Mouse (Mus musculus): ENCODE results near the gene Acvr2a.

GRCm38 (mm10) chr2:48950252-48950315, 136.2 kb downstream of the Acvr2a start, which contains the start of gene Orc4:
- no peak for TF ChIP-seq MYC (IDR thresholded peaks at IDR 0.05; ENCODE audit: low read depth, low read length)
- TF ChIP-seq POLR2A (IDR thresholded peaks at IDR 0.05; ENCODE audit: low read depth, low read length) = no peak
- TF ChIP-seq SIN3A (IDR thresholded peaks at IDR 0.05; ENCODE audit: low read length) = no peak
- no peak for TF ChIP-seq KAT2A (IDR thresholded peaks at IDR 0.05; ENCODE audit: insufficient replicate concordance, low read length)
- TF ChIP-seq CTCF (conservative IDR thresholded peaks at IDR 0.05 in 1 of 2, IDR thresholded peaks at IDR 0.05 in 1 of 2; ENCODE audit: low read depth in 2 of 2, low read length in 2 of 2) = no peak
- TF ChIP-seq ZNF384 (IDR thresholded peaks at IDR 0.05; ENCODE audit: low read depth, low read length) = no peak
- TF ChIP-seq MAX (IDR thresholded peaks at IDR 0.05; ENCODE audit: low read length) = no peak
- TF ChIP-seq USF1 (IDR thresholded peaks at IDR 0.05; ENCODE audit: low read depth, low read length) = no peak
- no peak for TF ChIP-seq GABPA (IDR thresholded peaks at IDR 0.05; ENCODE audit: insufficient replicate concordance, low read depth, low read length)
- TF ChIP-seq SMC3 (IDR thresholded peaks at IDR 0.05; ENCODE audit: low read depth, low read length) = no peak
- TF ChIP-seq POLR2AphosphoS2 (IDR thresholded peaks at IDR 0.05; ENCODE audit: low read depth, low read length) = no peak

Measured in CH12.LX (cell line).